Mouse (Mus musculus): Measurements from ENCODE around the gene Fam117a. TPM values are rescaled to one million over a fixed set of nuclear protein-coding genes. Genes with fewer than 3 reads are reported as not detected.
"Not testable (repeated sequence)": the region's sequence is repeated elsewhere in the genome, so short reads cannot be mapped to it uniquely, and the experiment has no call there.

The Fam117a gene
- polyA plus RNA-seq, 1 experiment from 2014 or later: 10.7 TPM

- Histone ChIP-seq H3K27ac (peak overlapping the region; percentile 85), H3K4me3 (no peak overlapping the region), H3K36me3 (no peaks in the 10 kb centered on the region), H3K9me3 (no peaks in the 10 kb centered on the region), H3K27me3 (ENCODE audit: insufficient read depth, poor library complexity, severe bottlenecking) (peaks cover 7% of the 10 kb centered on the region), H3K4me1 (peaks cover 29% of the 10 kb centered on the region)
- DNase-seq (ENCODE audit: low spot score): no peak
- 71% methylated on average over 16 of the region's 16 CpGs for WGBS
Observed at GRCm38 (mm10) chr11:95403382-95404340, 66.8 kb downstream of the Fam117a start.

- Histone ChIP-seq H3K27me3 (ENCODE audit: insufficient read depth, poor library complexity, severe bottlenecking) (no peaks in the 10 kb centered on the region), H3K4me3 (no peak overlapping the region), H3K27ac (no peak overlapping the region), H3K4me1 (peaks cover 24% of the 10 kb centered on the region), H3K9me3 (no peaks in the 10 kb centered on the region), H3K36me3 (no peaks in the 10 kb centered on the region)
- no peak for DNase-seq (ENCODE audit: low spot score)
- 81% methylated on average over 4 of the region's 4 CpGs for WGBS
Observed at GRCm38 (mm10) chr11:95405771-95406170, 69.0 kb downstream of the Fam117a start.

DNA sequence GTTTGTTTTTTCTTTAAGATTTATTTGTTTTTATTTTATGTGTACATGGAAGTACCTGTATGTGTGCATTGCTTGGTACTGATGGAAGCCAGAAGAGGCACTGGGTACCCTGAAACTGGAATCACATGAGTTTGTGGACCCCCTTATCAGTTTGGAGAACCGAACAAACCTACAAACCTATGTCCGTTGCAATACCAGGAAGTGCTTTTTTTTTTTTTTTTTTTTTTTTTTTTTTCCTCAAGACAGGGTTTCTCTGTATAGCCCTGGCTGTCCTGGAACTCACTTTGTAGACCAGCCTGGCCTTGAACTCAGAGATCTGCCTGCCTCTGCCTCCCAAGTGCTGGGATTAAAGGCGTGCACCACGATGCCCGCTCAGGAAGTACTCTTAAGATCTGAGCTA is 69.6 kb downstream of the Fam117a start:
- not testable (repeated sequence) for DNase-seq (ENCODE audit: low spot score); H3K9me3 ChIP-seq; H3K27ac ChIP-seq; H3K36me3 ChIP-seq; H3K4me3 ChIP-seq; H3K27me3 ChIP-seq (ENCODE audit: insufficient read depth, poor library complexity, severe bottlenecking)
- H3K4me1 ChIP-seq: peaks cover 24% of the 10 kb centered on the region
- 91% methylated on average over 5 of the region's 5 CpGs for WGBS

DNA sequence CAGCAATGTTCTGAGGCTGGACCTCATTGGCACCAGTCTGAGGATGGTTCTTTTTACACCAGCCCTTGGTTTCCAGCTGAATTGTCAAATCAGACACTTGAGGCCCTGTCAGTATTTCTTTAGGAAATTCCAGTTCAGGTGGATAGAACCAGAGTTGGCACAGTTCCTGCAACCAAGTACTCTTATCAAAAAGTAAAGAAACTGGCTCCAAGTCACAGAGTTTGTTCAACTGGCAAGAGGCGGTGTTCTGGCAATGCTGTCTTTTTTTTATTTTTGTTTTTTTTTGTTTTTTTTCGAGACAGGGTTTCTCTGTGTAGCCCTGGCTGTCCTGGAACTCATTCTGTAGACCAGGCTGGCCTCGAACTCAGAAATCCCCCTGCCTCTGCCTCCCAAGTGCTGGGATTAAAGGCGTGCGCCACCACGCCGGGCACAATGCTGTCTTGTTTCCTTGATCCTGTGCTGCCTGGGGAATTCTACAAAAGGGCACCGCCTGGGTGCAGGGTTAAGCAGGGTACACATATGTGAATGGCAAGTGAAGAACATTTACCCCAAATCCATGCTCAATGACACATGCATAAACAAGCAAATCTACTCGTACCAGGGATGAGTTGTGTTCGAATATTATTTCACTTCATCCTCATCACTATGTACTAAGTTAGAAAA is 72.8 kb downstream of the Fam117a start:
- H3K27me3 ChIP-seq (ENCODE audit: insufficient read depth, poor library complexity, severe bottlenecking): no peaks in the 10 kb centered on the region
- no peak overlapping the region for H3K27ac ChIP-seq
- 81% methylated on average over 10 of the region's 10 CpGs for WGBS
- DNase-seq (ENCODE audit: low spot score): no peak
- H3K9me3 ChIP-seq: no peaks in the 10 kb centered on the region
- H3K4me3 ChIP-seq: no peak overlapping the region
- no peaks in the 10 kb centered on the region for H3K4me1 ChIP-seq
- H3K36me3 ChIP-seq: no peaks in the 10 kb centered on the region

DNA sequence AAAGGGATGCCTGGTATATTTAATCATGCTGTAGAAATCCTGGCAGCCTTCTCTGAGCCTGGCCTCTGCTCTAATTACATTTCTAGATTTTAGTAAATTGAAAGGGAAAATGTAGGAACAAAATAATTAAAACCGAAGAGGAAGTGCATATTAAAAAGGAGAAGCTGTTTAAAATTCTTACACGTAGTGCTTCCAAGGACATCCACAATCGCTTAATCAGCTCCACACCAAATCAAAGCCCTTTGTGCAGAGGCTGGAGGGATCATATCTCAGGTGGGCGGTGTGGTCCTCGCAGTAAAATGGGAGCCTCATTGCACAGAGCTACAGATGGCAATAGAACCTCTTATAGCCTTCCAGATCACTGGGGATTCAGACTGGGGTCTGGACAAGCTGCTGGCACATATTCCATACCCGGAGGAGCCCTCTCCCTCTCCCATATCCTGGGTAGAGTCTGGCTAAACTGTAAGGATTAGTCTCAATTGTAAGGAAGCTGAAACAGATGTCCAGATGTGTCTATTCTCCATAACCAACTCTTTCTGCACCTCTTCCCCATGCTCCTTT is 74.7 kb downstream of the Fam117a start:
- Histone ChIP-seq H3K27ac (no peak overlapping the region), H3K9me3 (no peaks in the 10 kb centered on the region), H3K36me3 (no peaks in the 10 kb centered on the region), H3K4me1 (peaks cover 13% of the 10 kb centered on the region), H3K27me3 (ENCODE audit: insufficient read depth, poor library complexity, severe bottlenecking) (no peaks in the 10 kb centered on the region), H3K4me3 (no peak overlapping the region)
- no peak for DNase-seq (ENCODE audit: low spot score)
- WGBS: 75% methylated on average over 6 of the region's 6 CpGs

GRCm38 (mm10) chr11:95412615-95413014 is 75.8 kb downstream of the Fam117a start:
- no peaks in the 10 kb centered on the region for H3K36me3 ChIP-seq
- WGBS: 85% methylated on average over 3 of the region's 3 CpGs
- no peak overlapping the region for H3K4me3 ChIP-seq
- no peaks in the 10 kb centered on the region for H3K27me3 ChIP-seq (ENCODE audit: insufficient read depth, poor library complexity, severe bottlenecking)
- no peaks in the 10 kb centered on the region for H3K9me3 ChIP-seq
- DNase-seq (ENCODE audit: low spot score): no peak
- H3K4me1 ChIP-seq: peaks cover 13% of the 10 kb centered on the region
- H3K27ac ChIP-seq: no peak overlapping the region

- WGBS: 3% methylated on average over 49 of the region's 58 CpGs
- Histone ChIP-seq H3K4me3 (peak within 1 kb of the TSS; percentile 77), H3K9me3 (no peaks in the 10 kb centered on the region), H3K27me3 (ENCODE audit: insufficient read depth, poor library complexity, severe bottlenecking) (no peaks in the 10 kb centered on the region), H3K4me1 (peaks cover 13% of the 10 kb centered on the region), H3K27ac (peak within 1 kb of the TSS; percentile 89), H3K36me3 (no peaks in the 10 kb centered on the region)
- DNase-seq (ENCODE audit: low spot score): peak; percentile 97
Observed at GRCm38 (mm10) chr11:95413641-95414535, 77.1 kb downstream of the Fam117a start, which contains the start of gene Spop. TSS of gene Spop (plus strand) at chr11:95414080.

DNA sequence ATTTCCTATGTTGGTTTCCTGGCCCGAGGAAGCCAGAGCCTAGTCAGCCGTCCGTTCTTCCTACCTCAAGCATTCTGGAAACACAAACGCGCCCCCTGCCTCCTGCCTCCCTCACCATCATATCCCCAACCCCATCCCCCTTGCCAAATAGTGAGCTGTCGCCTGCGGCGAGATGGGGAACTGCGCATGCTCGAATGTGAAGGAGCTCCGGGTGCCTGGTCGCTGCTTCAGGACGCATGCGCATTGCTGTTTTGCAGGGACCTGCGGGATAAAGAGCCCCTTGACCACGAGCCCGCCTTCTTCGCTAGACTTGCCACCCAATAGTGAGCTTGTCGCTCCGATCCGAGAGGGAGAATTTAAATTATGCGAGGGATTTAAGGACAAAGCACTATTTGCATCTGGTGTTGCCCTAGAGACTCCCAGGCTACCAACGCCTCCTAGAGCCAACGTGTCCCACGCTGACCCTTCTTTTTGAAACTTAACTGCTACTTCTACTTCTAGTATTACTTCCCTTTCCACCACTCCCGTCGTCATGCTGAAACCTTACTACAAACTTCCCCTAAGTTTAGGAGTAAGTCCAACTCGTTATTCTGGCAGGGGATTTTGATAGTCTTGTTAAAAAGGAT is 77.8 kb downstream of the Fam117a start:
- under 1% methylated on average over 28 of the region's 28 CpGs for WGBS
- H3K4me3 ChIP-seq: peak overlapping the region; percentile 77
- DNase-seq (ENCODE audit: low spot score): peak; percentile 99

DNA sequence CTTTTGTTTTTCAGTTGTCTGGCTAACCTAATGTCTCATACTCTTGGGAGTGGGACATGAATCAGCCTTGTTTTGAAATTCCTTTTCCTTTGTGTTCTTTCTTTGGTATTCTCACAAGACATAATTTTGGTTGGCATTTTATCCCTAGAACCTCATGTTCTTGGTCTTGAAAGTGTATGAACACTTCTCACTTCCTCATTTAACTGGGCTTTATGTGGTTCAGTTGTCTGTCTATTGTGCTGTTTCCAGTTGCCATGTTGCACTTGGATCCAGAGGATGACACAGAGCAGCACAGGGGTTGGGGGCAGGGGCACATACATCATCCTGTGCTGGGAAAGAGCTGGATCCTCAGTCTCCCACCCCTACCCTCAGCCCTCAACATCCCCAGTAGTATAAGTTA is 79.1 kb downstream of the Fam117a start:
- DNase-seq (ENCODE audit: low spot score): no peak
- Histone ChIP-seq H3K27me3 (ENCODE audit: insufficient read depth, poor library complexity, severe bottlenecking) (no peaks in the 10 kb centered on the region), H3K4me3 (peak overlapping the region; percentile 77), H3K9me3 (no peaks in the 10 kb centered on the region), H3K27ac (peak overlapping the region; percentile 89; the same call in 1 of the 2 replicates), H3K36me3 (peaks cover 5% of the 10 kb centered on the region; the same call in 1 of the 2 replicates), H3K4me1 (peaks cover 13% of the 10 kb centered on the region)

More for the DNA sequence above, 77.8 kb downstream of the Fam117a start:
- Histone ChIP-seq H3K27ac (peak overlapping the region; percentile 89), H3K36me3 (0 out of 2 replicates have a peak, but pooled peaks cover 2% of the 10 kb centered on the region), H3K9me3 (no peaks in the 10 kb centered on the region), H3K27me3 (ENCODE audit: insufficient read depth, poor library complexity, severe bottlenecking) (no peaks in the 10 kb centered on the region), H3K4me1 (peaks cover 13% of the 10 kb centered on the region)

DNA sequence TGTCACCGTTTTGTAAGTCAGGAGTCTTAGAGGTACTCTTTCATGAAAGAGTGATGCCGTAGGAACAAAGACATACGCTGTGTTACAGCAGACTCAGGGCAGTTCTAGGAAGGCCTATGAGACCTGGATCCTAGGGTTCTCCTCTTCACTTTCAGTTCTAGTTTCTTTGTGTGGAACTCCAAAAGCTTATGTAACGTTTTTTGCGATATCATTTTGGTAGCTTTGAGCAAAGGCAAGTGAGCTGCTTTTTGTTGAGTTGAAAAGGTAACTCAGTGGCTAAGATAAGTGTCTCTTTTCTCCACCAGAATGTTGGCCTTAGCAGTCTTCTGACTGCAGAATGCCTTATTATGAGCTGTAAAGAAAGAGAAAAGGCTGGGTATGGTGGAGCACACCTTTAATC is 80.5 kb downstream of the Fam117a start:
- H3K4me3 ChIP-seq: no peak overlapping the region
- no peak for DNase-seq (ENCODE audit: low spot score)
- H3K36me3 ChIP-seq: peaks cover 5% of the 10 kb centered on the region; the same call in 1 of the 2 replicates
- no peak overlapping the region for H3K27ac ChIP-seq
- no peaks in the 10 kb centered on the region for H3K9me3 ChIP-seq
- H3K4me1 ChIP-seq: peaks cover 13% of the 10 kb centered on the region
- 77% methylated on average over 5 of the region's 5 CpGs for WGBS
- no peaks in the 10 kb centered on the region for H3K27me3 ChIP-seq (ENCODE audit: insufficient read depth, poor library complexity, severe bottlenecking)

DNA sequence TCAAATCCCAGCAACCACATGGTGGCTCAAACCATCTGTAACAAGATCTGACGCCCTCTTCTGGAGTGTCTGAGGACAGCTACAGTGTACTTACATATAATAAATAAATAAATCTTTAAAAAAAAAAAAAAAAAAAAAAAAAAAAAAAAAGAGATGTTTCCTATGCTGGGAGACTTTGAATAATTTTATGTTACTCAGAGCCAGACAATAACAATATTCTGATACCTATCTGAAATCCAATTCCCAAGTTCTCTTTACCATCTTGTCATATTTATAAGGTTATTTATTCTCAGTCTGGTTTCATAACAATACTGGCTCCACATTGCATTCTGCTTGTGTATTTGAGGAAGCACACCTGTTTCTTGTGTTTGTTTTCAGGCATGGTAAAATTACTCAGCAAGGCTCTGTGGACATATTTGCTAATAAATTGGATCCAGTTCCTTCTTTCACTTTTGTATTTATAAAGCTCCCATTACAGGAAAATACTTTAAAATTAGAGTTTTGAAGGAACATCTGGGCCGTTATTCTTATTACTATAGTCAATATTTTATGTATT is 84.1 kb downstream of the Fam117a start:
- Histone ChIP-seq H3K9me3 (no peaks in the 10 kb centered on the region), H3K4me1 (peaks cover 4% of the 10 kb centered on the region), H3K27ac (no peak overlapping the region), H3K4me3 (no peak overlapping the region), H3K27me3 (ENCODE audit: insufficient read depth, poor library complexity, severe bottlenecking) (no peaks in the 10 kb centered on the region), H3K36me3 (peaks cover 8% of the 10 kb centered on the region; the same call in 1 of the 2 replicates)
- no peak for DNase-seq (ENCODE audit: low spot score)
- 70% methylated on average over 2 of the region's 2 CpGs for WGBS
